Mouse (Mus musculus) liver, embryonic 14.5 days (tissue): ENCODE measurements around the gene Cyp2j6. TPM values are rescaled to one million over a fixed set of nuclear protein-coding genes. Genes with fewer than 3 reads are reported as not detected.

Experiments
- ATAC-seq: fragments of 200-750 bp; cut with Nextera tagmentation; 2 replicates; pipeline ENCODE4 v1.8.0; 2017; ENCODE audit warnings: moderate number of reproducible peaks, mild to moderate bottlenecking, moderate library complexity; ENCODE audit not compliant: insufficient read depth
- DNase-seq, 3 experiments: peaks; one replicate each; pipeline ENCODE4 v3.0.0-alpha.2; 2012 to 2013; ENCODE audit warnings: low read depth in 3 of 3, low spot score in 3 of 3
- H3K27ac ChIP-seq: fragments of 300-500 bp; sonication (generic); 2 replicates; pipeline ENCODE4 v1.5.1; 2014; ENCODE audit warnings: moderate library complexity, mild to moderate bottlenecking, control low read depth, inconsistent platforms
- H3K27me3 ChIP-seq: fragments of 300-500 bp; sonication (generic); 2 replicates; pipeline ENCODE4 v1.6.1; 2014; ENCODE audit warnings: mild to moderate bottlenecking, low read length, moderate library complexity; ENCODE audit not compliant: control insufficient read depth, insufficient read depth
- H3K36me3 ChIP-seq: fragments of 300-500 bp; sonication (generic); replicated peaks from 2 replicates; pipeline ENCODE4 v1.6.1; 2014; ENCODE audit warnings: low read depth; ENCODE audit not compliant: control insufficient read depth, insufficient read depth
- H3K4me1 ChIP-seq, 2 experiments: fragments of 200-500 bp in 1 of 2; fragments of 300-500 bp in 1 of 2; sonication (generic) in 1 of 2; replicated peaks; 2 replicates each; pipeline ENCODE4 v1.6.1; 2012 to 2014; ENCODE audit warnings: antibody characterized with exemption in 1 of 2, inconsistent platforms in 1 of 2, low read length in 1 of 2; ENCODE audit not compliant: control insufficient read depth in 2 of 2, insufficient read depth in 2 of 2
- H3K4me2 ChIP-seq: fragments of 300-500 bp; sonication (generic); 2 replicates; pipeline ENCODE4 v1.6.1; 2014; ENCODE audit warnings: low read depth, mild to moderate bottlenecking, control low read depth, moderate library complexity
- H3K4me3 ChIP-seq, 2 experiments: fragments of 200-500 bp in 1 of 2; fragments of 300-500 bp in 1 of 2; sonication (generic) in 1 of 2; 2 replicates each; pipeline ENCODE4 v1.5.1; 2012 to 2014; ENCODE audit warnings: low read depth in 2 of 2, low read length in 2 of 2, mild to moderate bottlenecking in 2 of 2, control low read depth in 1 of 2, inconsistent platforms in 1 of 2, moderate library complexity in 1 of 2; ENCODE audit not compliant: insufficient read depth in 1 of 2
- H3K9ac ChIP-seq: fragments of 300-500 bp; sonication (generic); replicated peaks from 2 replicates; pipeline ENCODE4 v1.6.1; 2014; ENCODE audit warnings: mild to moderate bottlenecking, control low read depth, moderate library complexity
- H3K9me3 ChIP-seq: fragments of 300-500 bp; sonication (generic); 2 replicates; pipeline ENCODE4 v1.6.1; 2016; ENCODE audit warnings: low read length, mixed read lengths; ENCODE audit not compliant: control insufficient read depth
- CTCF ChIP-seq: IDR thresholded peaks from 2 replicates; pipeline ENCODE4 v1.5.1; 2016; ENCODE audit warnings: antibody characterized with exemption, low read depth, control low read depth
- EP300 ChIP-seq: IDR thresholded peaks from 2 replicates; pipeline ENCODE4 v1.6.1; 2016; ENCODE audit warnings: antibody characterized with exemption, low read depth
- WGBS: fragments of 180-500 bp; shearing (Covaris S2); extraction: QIAGEN DNeasy Blood & Tissue Kit; methylation state at CpG from one replicate; pipeline ENCODE4 v1.1.7; 2014; ENCODE audit not compliant: insufficient replicate concordance; 5-methylcytosine and 5-hydroxymethylcytosine counted together
- polyA plus RNA-seq, 2 experiments: library from polyadenylated mRNA; depleted of rRNA in 1 of 2; stranded (reverse) in 1 of 2; unstranded in 1 of 2; fragments of >200 nt; fragmentation: Nextera tagmentation in 1 of 2; extraction: Ambion mirVana in 1 of 2; gene quantifications; 2 replicates each; pipeline versions ENCODE4 v1.2.1 to v1.2.3; 2012 to 2014

The Cyp2j6 gene
- polyA plus RNA-seq, 2 experiments = 0.63 to 1.1 TPM

DNA sequence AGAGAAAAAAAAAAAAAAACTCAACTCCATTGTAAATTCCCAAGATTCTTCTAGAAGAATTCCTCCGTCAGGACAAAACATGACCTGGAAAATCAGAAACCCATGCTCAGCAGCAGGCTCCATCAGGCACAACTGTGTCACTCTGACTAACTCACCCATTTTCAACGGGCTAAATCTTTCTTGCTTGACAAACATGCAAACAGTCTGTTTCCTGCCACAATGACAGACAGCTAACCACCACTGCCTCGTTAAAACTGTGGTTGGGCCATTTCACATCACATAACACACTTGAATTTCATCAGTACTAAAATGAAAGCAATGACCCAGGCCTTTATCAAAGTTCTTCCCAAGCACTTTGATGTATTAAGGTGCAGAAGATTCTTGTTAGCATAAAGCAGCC lies 16.0 kb upstream of the Cyp2j6 start:
- ATAC-seq = no peak
- no peak overlapping the region for H3K27ac ChIP-seq
- H3K9me3 ChIP-seq = no peaks in the 10 kb centered on the region

GRCm38 (mm10) chr4:96567988-96568387 lies 14.5 kb upstream of the Cyp2j6 start:
- DNase-seq (no peak), ATAC-seq (no peak)
- Histone ChIP-seq H3K4me1 (no peaks in the 10 kb centered on the region), H3K27ac (no peak overlapping the region), H3K36me3 (no peaks in the 10 kb centered on the region), H3K27me3 (no peaks in the 10 kb centered on the region), H3K4me2 (no peak overlapping the region), H3K4me3 (no peak overlapping the region), H3K9ac (no peak overlapping the region), H3K9me3 (no peaks in the 10 kb centered on the region)
- TF ChIP-seq CTCF = no peak
- no peak for TF ChIP-seq EP300
- 52% methylated on average over 1 of the region's 1 CpGs for WGBS

More for the DNA sequence above, 16.0 kb upstream of the Cyp2j6 start:
- TF ChIP-seq CTCF (no peak), EP300 (no peak)
- Histone ChIP-seq H3K4me1 (no peaks in the 10 kb centered on the region), H3K27me3 (no peaks in the 10 kb centered on the region), H3K36me3 (no peaks in the 10 kb centered on the region), H3K4me3 (no peak overlapping the region), H3K9ac (no peak overlapping the region), H3K4me2 (no peak overlapping the region)
- WGBS = 18% methylated on average over 3 of the region's 3 CpGs
- no peak for DNase-seq

GRCm38 (mm10) chr4:96565808-96566207 lies 12.3 kb upstream of the Cyp2j6 start:
- no peak for DNase-seq
- Histone ChIP-seq H3K27me3 (no peaks in the 10 kb centered on the region), H3K4me1 (no peaks in the 10 kb centered on the region), H3K9me3 (no peaks in the 10 kb centered on the region), H3K27ac (no peak overlapping the region), H3K4me2 (no peak overlapping the region), H3K9ac (no peak overlapping the region), H3K4me3 (no peak overlapping the region), H3K36me3 (no peaks in the 10 kb centered on the region)
- TF ChIP-seq EP300 (no peak), CTCF (no peak)
- ATAC-seq = no peak

DNA sequence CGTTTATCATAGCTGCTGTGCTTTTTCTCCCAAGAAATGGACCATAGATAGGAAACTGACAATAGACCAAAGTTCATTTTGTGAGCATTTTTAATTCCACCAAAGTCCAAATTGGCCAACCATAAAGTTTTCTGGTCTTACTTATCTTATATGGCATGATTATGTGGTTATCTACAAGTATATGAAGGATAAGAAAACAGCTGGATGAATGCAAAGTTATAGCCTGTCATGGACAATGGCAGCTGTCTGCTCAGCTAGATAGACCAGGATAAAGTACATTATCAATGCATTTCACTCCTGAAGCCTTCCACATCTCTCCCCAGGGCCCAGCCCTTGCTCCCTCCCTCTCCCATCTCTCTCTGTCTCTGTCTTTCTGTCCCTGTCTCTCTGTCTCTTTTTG lies 7.0 kb upstream of the Cyp2j6 start:
- DNase-seq = no peak
- Histone ChIP-seq H3K9me3 (no peaks in the 10 kb centered on the region), H3K27me3 (no peaks in the 10 kb centered on the region), H3K4me2 (no peak overlapping the region), H3K27ac (no peak overlapping the region), H3K9ac (no peak overlapping the region), H3K4me1 (no peaks in the 10 kb centered on the region), H3K4me3 (no peak overlapping the region), H3K36me3 (no peaks in the 10 kb centered on the region)
- TF ChIP-seq EP300 (no peak), CTCF (no peak)
- 47% methylated on average over 1 of the region's 1 CpGs for WGBS
- no peak for ATAC-seq

- Histone ChIP-seq H3K4me3 (no peak overlapping the region), H3K27me3 (no peaks in the 10 kb centered on the region), H3K9me3 (no peaks in the 10 kb centered on the region), H3K4me2 (no peak overlapping the region), H3K4me1 (no peaks in the 10 kb centered on the region), H3K27ac (no peak overlapping the region), H3K9ac (no peak overlapping the region), H3K36me3 (no peaks in the 10 kb centered on the region)
- no peak for ATAC-seq
- no peak for DNase-seq
- TF ChIP-seq EP300 = no peak
- no peak for TF ChIP-seq CTCF
- 50% methylated on average over 1 of the region's 1 CpGs for WGBS
Observed at GRCm38 (mm10) chr4:96559781-96560180, 6.3 kb upstream of the Cyp2j6 start.
